Mouse (Mus musculus): ENCODE measurements around the gene Unc119b. TPM values are rescaled to one million over a fixed set of nuclear protein-coding genes. Genes with fewer than 3 reads are reported as not detected.
"Not testable (repeated sequence)": the region's sequence is repeated elsewhere in the genome, so short reads cannot be mapped to it uniquely, and the experiment has no call there.

The Unc119b gene
- total RNA-seq, 1 experiment from 2014 or later, result 22.1 TPM

DNA sequence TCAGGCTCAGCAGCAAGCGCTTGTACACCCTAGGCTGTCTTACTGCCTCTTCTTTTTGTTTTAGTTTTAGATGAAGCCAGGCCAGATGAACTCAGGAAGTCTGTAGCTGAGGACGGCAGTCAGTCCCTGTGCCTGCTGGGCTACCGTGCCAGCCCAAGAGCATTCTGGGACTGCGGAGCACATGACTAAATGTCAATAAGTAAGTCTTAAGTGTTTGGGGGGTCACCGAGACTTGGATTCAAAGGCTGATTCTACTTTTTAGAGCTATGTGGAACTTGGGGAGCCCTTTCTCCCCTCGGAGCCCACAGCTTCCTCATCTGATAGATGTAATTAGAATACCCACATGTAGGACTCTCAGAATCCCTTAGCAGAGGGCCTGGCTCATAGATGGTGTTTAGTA, 25.9 kb upstream of the Unc119b start:
- no peak for ATAC-seq (ENCODE audit: extremely low read depth, insufficient number of reproducible peaks, low FRiP score, poor library complexity, severe bottlenecking)

DNA sequence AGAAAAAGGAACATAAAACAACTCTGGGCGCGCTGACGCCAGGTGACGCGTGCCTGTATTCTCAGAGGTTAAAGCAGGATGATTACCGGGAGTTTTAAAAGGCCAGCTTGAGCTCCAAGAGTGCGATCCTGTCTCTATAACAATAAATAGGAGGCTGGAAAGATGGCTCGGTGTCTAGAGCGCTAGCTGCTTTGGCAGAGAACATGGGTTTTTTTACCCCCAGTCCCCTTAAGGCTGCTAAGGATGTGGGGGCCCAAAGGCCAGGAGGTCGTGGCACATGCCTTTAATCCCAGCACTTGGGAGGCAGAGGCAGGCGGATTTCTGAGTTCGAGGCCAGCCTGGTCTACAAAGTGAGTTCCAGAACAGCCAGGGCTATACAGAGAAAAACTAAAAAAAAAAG, 24.4 kb upstream of the Unc119b start:
- ATAC-seq (ENCODE audit: extremely low read depth, insufficient number of reproducible peaks, low FRiP score, poor library complexity, severe bottlenecking), result no peak

DNA sequence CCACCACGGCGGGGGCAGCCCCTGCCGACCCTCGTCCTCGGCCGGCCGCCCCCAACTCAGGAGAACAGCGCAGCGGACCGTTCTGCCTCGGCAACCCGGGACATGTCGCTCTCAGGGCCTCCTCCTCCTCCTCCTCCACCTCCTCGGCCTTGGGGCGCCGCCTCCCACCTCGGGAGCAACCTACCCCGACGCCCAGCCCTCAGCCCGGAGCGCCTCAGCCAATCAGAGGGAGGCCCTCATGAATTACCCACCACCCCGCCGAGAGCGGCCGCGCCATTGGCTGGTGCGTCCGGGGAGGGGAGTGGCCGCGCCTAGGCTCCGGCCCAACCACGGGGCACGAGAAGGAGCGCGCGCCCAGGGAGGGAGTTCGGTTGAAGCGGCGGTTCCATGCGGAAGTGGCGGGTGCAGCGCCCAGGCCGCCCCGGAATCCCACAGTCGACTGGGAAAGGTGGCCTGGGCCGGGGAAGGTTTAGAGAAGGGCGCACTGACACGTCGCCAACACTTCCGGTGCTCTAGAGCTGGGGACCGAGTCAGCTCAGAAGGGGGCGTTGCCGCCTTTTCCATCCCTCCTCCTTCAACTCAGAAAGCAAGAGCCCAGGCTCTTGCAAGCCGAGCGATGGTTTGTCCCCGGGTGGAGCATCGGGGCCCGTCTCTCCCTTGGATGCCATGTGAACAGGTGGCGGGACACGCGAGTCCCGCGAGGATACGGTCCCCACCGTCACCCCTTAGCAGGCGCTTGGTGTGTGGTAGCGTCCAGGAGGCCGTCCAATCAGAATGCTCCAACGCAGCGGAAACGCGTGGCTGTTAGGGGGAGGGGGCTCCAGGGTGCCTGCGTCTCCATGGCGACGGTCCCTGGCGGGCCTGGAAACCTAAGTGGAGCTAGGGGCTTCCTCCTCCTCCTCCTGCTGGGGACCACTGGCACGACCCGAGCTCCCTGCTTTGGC, 23.5 kb upstream of the Unc119b start, which contains the start of gene Mlec:
Gene Mlec (minus strand): TSS at position 140 of the 944 bp plus-strand sequence.
- peak; percentile 91 for ATAC-seq (ENCODE audit: extremely low read depth, insufficient number of reproducible peaks, low FRiP score, poor library complexity, severe bottlenecking)

DNA sequence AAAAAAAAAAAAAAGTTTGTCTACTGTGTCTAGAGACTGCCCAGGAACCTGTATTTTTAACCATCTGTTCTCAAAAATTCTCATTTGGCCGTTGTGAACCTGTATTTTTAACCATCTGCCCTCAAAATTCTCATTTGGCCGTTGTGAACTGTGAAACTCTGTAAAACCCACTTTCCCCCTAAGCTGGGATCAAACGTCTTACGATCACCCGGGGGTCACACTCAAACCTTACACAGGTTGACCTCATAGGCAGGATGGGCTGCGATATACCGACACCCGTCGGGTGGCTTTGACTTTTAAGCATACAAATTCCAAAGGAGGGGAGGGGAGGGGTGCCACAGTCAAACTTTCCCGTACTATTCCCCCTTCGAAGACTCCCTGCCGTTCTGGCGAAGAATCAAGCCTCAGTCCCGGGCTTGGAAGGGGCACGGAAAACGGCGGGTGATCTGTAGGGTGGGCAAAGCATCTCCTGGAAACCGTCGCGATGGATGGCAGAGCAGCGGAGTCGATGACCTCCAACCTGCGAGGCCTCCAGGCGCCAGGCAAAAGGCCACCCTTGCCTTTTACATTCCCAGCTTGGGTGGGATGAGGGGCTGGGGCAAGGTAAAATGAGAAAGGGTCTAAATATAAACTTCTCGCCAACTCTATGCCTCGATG, 22.3 kb upstream of the Unc119b start:
- ATAC-seq (ENCODE audit: extremely low read depth, insufficient number of reproducible peaks, low FRiP score, poor library complexity, severe bottlenecking), result no peak

DNA sequence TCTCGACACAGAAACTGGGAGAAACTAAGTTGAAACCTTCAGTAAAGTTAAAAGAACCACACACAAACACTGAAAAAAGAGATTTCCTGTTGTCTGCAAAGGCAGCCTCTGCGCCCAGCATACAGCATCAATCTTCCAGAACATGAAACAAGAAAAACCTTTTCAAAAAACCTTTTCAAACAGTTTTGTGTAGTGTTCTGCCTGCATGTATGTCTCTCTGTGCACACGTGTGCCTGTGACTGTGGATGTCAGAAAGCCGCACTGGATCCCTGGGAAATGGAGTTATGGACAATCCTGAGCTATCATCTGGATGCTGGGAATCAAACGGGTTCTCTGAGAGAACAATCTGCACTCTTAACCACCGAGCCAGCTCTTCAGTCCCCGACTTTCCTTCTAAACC, 21.6 kb upstream of the Unc119b start:
- no peak for ATAC-seq (ENCODE audit: extremely low read depth, insufficient number of reproducible peaks, low FRiP score, poor library complexity, severe bottlenecking)

DNA sequence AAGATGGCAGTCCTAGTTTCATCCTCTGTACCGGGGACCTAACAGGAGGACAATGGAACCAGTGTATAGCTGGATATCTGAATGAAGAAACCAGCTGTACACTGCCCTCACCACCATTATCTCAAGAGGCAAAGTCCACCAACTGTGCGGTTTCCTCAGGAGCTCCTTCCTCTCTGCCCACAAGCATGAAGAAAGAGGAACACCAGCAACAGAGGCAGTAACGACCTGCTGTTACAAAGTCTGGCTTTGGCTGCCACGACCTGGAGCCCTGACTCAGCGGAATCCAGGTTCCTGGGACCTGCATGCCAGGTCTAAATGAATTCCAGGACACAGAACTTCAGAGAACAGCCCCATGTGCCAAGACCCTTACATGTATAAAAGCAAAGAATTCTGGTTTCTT, 21.1 kb upstream of the Unc119b start:
- ATAC-seq (ENCODE audit: extremely low read depth, insufficient number of reproducible peaks, low FRiP score, poor library complexity, severe bottlenecking), result peak; percentile 46

DNA sequence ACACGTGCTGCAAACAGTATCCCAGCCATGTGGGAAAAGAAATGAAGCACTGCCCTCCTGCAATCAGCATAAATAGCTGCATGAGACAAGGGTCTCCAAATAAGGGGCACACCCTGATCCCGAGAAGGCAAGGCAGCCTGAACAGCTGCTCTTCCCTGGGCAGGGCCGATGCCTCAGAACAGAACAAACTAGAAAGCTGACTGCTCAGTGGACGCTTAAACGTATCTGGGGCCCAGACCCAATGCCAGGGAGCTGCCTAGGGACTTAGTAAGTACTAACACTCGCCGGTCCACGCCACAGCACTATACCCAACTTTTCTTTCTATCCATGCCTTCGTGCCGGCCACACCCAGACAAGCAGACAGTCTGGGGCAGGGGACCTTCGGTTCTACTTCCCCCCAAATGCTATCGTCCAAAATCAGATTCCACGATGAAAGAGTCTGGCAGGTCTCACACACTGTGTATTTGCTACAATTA, 20.4 kb upstream of the Unc119b start:
- no peak for ATAC-seq (ENCODE audit: extremely low read depth, insufficient number of reproducible peaks, low FRiP score, poor library complexity, severe bottlenecking)

DNA sequence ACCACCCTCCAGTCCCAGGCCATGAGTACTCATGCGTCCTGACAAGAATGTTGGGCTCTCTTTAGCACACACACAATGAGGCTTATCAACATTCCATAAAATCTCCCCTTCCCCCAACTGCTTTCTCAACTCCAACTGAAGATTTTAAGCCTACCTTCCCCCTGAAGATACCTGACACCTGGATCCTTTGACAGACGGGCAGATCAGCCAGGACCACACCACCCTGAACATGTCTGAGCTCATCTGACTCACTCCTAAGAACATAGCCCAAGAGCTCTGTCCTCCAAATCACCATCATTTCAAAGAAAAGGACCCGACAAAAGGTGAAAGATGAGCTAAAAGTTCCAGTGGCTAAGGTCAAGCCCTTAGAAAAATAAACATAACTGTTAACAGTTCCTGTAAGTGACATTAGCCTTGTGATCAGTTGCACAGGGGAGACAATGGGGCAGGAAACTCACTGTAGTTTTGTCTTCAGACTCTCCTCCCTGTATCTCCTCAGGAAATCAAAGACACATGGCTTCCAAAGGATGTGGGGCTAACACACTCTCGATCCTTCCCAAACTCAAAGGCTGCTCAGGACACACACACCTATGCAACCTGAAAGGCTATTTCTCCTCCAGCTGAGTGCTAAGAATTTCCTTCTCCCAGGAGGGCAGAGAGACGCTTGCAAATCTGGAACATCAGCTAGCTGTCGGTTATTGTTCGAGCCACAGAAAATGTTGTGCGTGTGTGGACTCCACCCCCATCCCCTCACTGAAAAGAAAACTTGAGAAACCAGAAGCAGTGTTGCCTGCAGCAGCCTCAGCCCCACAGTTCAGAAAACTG, 17.6 kb upstream of the Unc119b start:
- ATAC-seq (ENCODE audit: extremely low read depth, insufficient number of reproducible peaks, low FRiP score, poor library complexity, severe bottlenecking), result no peak

DNA sequence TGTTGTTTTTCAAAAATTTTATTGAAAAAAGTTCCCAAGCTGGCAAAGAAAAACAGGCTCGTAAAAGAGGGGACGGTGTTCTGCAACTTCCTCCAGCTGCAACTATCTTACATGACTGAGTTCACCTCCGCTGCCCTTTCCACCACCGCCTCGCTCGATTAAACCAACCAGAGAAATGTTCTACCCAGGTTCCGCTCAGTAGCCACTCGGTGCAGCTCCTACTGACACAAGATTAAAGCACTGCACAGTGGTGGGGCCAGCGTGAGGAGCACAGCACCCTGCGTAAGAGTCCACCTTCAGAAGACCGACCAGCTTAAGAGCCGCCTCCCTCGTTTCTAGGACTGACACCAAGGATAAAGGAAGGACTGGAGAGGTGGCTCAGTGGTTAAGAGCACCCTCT, 16.7 kb upstream of the Unc119b start:
- no peak for ATAC-seq (ENCODE audit: extremely low read depth, insufficient number of reproducible peaks, low FRiP score, poor library complexity, severe bottlenecking)

DNA sequence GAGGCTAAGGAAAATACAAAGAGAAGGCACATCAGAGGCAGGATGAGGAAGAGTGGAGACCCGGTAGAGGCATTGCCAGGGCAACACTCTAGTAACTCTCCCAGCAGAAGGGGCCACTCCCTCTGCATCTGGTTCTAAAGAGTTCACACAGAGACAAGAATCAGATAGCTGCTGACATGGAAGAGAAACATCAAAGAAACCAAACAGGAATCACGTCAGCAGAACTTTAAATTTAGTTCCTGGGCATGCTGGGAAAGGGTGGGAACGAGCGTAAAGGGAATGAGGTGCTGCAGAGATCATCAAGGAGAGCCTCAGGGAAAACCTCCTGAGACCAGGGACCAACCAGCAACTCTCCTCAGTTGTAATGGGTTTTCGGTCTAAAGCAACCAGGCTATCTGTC, 16.2 kb upstream of the Unc119b start:
- ATAC-seq (ENCODE audit: extremely low read depth, insufficient number of reproducible peaks, low FRiP score, poor library complexity, severe bottlenecking), result no peak

DNA sequence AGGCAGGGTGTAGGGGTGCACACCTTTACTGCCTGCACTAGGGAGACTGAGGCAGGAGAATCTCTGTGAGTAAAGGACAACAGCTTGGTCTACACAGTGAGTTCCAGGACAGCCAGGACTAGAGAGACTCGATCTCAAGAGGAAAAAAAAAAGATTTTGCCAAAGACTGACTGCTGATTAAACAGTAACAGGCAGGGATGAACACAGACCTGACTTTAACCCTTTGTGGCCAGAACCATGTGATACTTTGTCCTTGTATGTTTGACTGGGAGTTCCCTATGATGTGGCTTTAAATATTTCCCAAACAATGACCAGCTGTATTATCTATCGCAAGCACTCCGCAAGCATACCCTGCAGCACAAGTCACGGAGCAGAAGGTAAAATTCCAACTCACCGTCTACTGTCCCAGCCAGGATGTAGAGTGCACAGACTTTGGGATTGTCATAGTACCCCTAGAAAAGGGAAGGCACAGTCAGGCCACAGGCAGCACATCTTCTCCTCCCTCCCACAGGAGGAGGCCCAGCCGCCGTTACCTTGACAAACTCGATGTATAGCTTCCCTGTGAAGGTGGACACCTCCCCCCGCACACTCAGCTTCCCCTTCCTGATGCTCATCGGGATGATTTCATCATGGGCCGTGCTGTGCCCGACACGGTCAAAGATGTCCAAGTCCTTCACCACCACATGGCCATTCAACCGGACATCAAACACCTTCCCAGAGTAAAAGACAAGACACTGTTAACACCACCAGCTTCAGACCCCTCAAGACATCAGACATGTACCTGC, 15.1 kb upstream of the Unc119b start:
- ATAC-seq (ENCODE audit: extremely low read depth, insufficient number of reproducible peaks, low FRiP score, poor library complexity, severe bottlenecking), result peak; percentile 65

DNA sequence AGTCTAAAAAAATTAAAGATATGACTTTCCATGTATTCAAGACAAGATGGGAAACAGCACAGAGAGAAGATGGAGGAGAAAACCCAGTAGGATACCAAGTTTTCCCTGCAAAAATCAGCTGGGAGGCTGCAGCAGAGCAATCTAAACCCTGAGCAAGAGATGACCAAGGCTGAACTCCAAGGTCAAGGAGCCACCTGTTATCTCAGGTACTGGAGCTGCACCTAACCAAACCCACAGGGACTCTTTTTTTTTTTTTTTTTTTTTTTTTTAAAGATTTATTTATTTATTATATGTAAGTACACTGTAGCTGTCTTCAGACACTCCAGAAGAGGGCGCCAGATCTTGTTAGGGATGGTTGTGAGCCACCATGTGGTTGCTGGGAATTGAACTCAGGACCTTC, 14.1 kb upstream of the Unc119b start:
- not testable (repeated sequence) for ATAC-seq (ENCODE audit: extremely low read depth, insufficient number of reproducible peaks, low FRiP score, poor library complexity, severe bottlenecking)

DNA sequence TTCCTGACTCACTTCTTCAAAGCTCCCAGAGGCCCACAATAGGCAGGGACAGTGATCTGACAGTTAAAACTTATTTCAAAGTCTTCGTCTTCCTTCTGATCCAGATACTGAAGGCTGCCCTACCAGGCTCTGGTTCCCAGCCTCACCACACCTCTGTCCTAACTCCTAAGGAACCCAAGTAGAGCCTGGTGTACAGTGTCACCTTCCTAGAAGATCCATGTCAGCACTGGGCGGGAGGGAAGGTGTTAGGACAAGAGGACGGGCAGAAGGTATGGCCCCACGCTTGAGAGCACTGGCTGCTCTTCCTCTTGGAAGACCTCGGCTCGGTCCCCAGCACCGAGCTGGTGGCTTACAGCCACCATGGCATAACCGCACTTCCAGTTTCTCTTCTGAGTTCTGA, 13.6 kb upstream of the Unc119b start:
- ATAC-seq (ENCODE audit: extremely low read depth, insufficient number of reproducible peaks, low FRiP score, poor library complexity, severe bottlenecking), result no peak

DNA sequence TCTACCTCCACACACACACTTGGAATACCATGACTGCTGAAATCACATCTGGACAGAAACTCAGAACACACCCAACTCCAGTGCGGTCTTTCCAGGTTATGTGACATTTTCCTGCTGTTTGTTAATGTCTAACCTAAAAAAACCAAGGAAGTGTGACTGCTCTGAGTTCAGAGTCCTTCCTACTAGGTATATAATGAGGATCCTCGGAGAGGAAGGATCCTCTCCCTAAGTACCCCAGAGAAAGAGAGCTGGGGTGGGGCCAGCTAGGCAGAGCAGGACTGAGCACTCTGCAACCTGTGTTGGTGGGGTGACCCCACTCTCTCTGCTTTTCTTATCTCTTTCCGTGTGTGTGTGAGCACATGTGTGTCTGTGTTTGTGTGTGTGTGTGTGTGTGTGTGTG, 12.6 kb upstream of the Unc119b start:
- no peak for ATAC-seq (ENCODE audit: extremely low read depth, insufficient number of reproducible peaks, low FRiP score, poor library complexity, severe bottlenecking)

DNA sequence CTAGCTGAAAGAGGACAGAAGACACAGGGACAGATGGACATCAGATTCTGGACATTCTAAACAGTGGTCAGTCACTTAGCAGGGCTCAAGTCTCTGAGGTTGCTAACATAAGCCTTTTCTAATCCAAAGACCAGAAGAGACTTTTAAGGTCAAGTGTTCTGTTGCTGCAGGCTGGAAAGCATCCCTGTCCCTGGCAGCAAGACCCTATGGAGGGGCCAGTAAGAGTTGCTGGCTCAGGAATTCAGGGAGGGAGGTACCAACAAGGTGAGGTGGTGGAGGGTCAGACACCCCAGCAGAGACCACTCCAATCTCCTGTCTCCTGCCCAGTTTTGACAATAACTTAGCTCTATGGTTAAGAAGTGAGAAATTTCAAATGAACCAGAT, 12.0 kb upstream of the Unc119b start:
- ATAC-seq (ENCODE audit: extremely low read depth, insufficient number of reproducible peaks, low FRiP score, poor library complexity, severe bottlenecking), result no peak

DNA sequence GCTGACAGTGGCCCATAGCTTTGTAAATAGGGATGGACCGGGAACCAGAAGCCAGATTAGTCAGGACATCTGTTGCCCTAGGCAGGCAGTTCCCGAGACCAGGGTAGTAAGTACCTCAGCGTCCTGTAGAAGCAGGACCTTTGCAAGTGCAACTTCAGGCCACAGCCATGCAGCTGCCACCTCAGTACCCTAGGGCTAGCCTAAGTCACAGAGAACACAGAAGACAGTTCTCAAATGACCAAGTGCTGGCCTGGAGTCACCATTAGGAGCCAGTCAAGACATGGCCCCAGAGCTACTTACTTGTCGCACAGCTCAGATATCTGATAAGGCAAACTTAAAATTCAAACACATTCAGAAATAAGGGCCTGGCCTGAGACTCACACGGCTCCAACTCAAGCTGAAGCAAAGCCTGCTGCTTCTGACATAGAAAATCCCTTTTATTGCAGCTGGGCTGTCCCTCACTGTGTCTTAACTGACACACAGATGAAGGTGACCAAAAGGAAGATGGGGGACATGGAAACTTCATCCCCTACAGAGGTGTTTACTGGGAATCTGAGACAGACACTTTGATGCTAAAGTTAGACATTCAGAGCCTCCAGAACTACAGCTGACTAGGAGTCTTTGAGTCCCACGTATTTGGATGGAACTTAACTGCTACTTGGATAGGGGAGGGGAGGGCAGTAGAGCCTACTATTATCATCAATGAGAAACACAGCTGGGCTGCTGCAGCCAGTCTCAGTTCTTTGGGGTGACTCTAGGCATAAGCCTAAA, 11.4 kb upstream of the Unc119b start:
- no peak for ATAC-seq (ENCODE audit: extremely low read depth, insufficient number of reproducible peaks, low FRiP score, poor library complexity, severe bottlenecking)

DNA sequence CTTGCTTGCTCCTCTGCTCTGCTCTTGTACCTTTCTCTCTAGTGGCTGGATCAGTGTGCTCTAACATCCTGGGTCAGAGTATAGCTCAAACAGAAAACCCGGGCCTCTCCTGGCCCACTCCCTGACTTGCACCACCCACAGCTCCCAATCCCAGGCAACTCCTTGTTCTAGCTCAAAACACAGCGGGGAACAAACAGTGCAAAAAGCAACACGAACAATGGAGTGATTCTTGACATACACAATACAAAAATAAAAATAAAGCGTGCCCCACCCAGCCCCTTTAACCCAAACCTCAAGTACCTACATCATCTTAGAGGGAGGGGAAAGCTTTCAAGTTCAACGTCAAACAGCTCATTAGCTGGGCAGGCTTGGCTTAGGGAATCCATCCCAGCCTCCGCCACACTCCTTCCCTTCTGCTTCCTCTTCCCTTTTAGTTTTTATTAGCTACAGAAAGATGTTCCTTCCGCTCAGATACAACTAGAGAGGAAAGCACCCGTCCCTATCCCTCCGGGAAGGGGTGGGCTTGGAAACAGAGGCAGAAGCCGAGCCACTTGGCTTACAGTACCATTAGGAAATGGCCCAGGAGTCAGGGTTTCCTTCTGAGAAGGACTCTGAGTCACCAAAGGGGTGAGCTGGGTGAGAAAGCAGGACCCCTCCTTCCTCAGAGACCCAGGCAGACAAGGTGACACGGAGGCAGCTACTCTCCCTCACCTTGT, 10.6 kb upstream of the Unc119b start:
- ATAC-seq (ENCODE audit: extremely low read depth, insufficient number of reproducible peaks, low FRiP score, poor library complexity, severe bottlenecking), result no peak
